Mouse (Mus musculus): ENCODE data around the gene Tinf2.

GRCm38 (mm10) chr14:55721076-55721475 lies 39.5 kb upstream of the Tinf2 start:
- no peak for TF ChIP-seq EP300 (IDR thresholded peaks at IDR 0.05)
- TF ChIP-seq CTCF (IDR thresholded peaks at IDR 0.05): no peak
